Comparison of ENCODE assay signal across 9 mouse cellular contexts in the genomic region with DNA sequence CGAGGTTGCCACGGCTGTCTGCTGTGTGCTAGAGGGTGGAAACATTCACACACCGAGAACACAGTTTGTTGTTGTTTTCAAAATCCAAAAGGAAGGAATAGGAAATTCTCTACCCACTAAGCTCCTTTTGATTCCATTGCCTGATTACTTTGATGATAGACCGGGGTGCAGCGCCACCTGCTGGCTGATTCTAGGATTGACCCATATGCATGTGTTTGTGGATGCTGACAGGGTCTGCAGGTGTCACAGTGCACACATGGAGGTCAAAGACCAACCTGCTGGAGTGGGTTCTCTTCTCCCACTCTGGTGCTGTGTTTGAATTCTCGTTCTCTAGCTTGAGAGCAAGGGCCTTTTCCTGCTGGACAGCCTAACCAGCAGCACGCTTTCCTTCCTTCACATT. TPM values are rescaled to one million over a fixed set of nuclear protein-coding genes. Genes with fewer than 3 reads are reported as not detected.
DNase-seq lines count a peak whose midpoint lies in the region; ATAC-seq and TF ChIP-seq lines count a peak whose summit lies in the region.
"Had no signal": no experiment of that assay in that cellular context is flagged by ENCODE, and none has a peak within 500 bp of the region (broad histone marks: within the 10 kb centered on the region; RNA-seq: fewer than 3 reads in every experiment).

No protein-coding gene starts in this region.

- H3K4me1 ChIP-seq in E14TG2a.4 (replicated peaks; ENCODE audit: low read depth, low read length), result peaks cover 17% of the 10 kb centered on the region
- H3K4me1 ChIP-seq in heart, adult 2 months (ENCODE audit: control insufficient read depth, insufficient read depth, low read length), result no peaks in the 10 kb centered on the region
- no peaks in the 10 kb centered on the region; the same call in 1 of the 2 replicates for H3K4me1 ChIP-seq in lung, postnatal 0 days (ENCODE audit: insufficient read depth, low read depth, low read length)

- WGBS in heart, adult 2 months, result 24% methylated on average over 7 of the region's 7 CpGs
- 24% methylated on average over 7 of the region's 7 CpGs for WGBS in lung, postnatal 0 days

- 0 out of 2 replicates have a peak, but pooled peaks have one; percentile 15 for ATAC-seq in lung, postnatal 0 days

- DNase-seq in adrenal gland, adult 8-10 months, result peak; percentile 52
- peak; percentile 85 for DNase-seq in embryo, embryonic 10.5 days (ENCODE audit: low spot score)
- peak; percentile 71 to 88 for DNase-seq in heart, adult 2 months
- peak; percentile 86 for DNase-seq in layer of hippocampus, adult 11-12 months (ENCODE audit: low spot score)
- DNase-seq in lung, postnatal 0 days (ENCODE audit: low spot score), result peak; percentile 76
- DNase-seq in right cerebral cortex, postnatal 10 days (ENCODE audit: low spot score in 2 of 2), result peak; percentile 84 to 88
- peak; percentile 85 for DNase-seq in urinary bladder, postnatal 25 days (ENCODE audit: low spot score)

- no peak overlapping the region for H3K4me3 ChIP-seq in E14TG2a.4 (replicated peaks; ENCODE audit: low read length)
- H3K4me3 ChIP-seq in heart, adult 2 months, result no peak overlapping the region
- H3K4me3 ChIP-seq in lung, postnatal 0 days (ENCODE audit: low read depth, low read length), result no peak overlapping the region
- H3K4me3 ChIP-seq: lung, embryonic 15.5 days had no signal

- H3K79me2 ChIP-seq in heart, adult 2 months (replicated peaks; ENCODE audit: control insufficient read depth, insufficient read depth, low read length), result no peaks in the 10 kb centered on the region

- no peak overlapping the region for H3K27ac ChIP-seq in heart, adult 2 months
- H3K27ac ChIP-seq in lung, postnatal 0 days (ENCODE audit: low read length), result no peak overlapping the region
- H3K27ac ChIP-seq: lung, embryonic 15.5 days had no signal

- TF ChIP-seq POLR2A in heart, adult 2 months (IDR thresholded peaks at IDR 0.05; ENCODE audit: insufficient read depth, low read depth, low read length), result no peak

- H3K36me3 ChIP-seq in E14TG2a.4 (ENCODE audit: insufficient read depth, low read length), result no peaks in the 10 kb centered on the region
- H3K36me3 ChIP-seq in heart, adult 2 months (ENCODE audit: control insufficient read depth, insufficient read depth, low read length), result no peaks in the 10 kb centered on the region
- H3K36me3 ChIP-seq in lung, postnatal 0 days (ENCODE audit: insufficient read depth, low read length), result no peaks in the 10 kb centered on the region
- H3K36me3 ChIP-seq: lung, embryonic 15.5 days had no signal

- TF ChIP-seq EP300 in heart, adult 2 months (IDR thresholded peaks at IDR 0.05; ENCODE audit: insufficient read depth, low read depth, low read length), result peak; percentile 87; the same call in 1 of the 2 replicates
- no peak for TF ChIP-seq EP300 in lung, postnatal 0 days (IDR thresholded peaks at IDR 0.05)

- peak; percentile 82 for TF ChIP-seq CTCF in E14TG2a.4 (conservative IDR thresholded peaks at IDR 0.05; ENCODE audit: low read length)
- peak; percentile 94 for TF ChIP-seq CTCF in heart, adult 2 months (IDR thresholded peaks at IDR 0.05)
- peak; percentile 97 for TF ChIP-seq CTCF in lung, postnatal 0 days (IDR thresholded peaks at IDR 0.05)

- no peak overlapping the region for H3K9ac ChIP-seq in heart, adult 2 months (ENCODE audit: low read depth, low read length)
- H3K9ac ChIP-seq in lung, postnatal 0 days (replicated peaks; ENCODE audit: low read depth), result no peak overlapping the region
- H3K9ac ChIP-seq: lung, embryonic 15.5 days had no signal

- no peaks in the 10 kb centered on the region for H3K9me3 ChIP-seq in E14TG2a.4 (ENCODE audit: low read length)
- H3K9me3 ChIP-seq in lung, postnatal 0 days (ENCODE audit: low read length), result no peaks in the 10 kb centered on the region
- H3K9me3 ChIP-seq: lung, embryonic 15.5 days had no signal

- H3K27me3 ChIP-seq in E14TG2a.4 (ENCODE audit: insufficient read depth, low read length), result peaks cover 27% of the 10 kb centered on the region
- H3K27me3 ChIP-seq in heart, adult 2 months (ENCODE audit: control insufficient read depth, insufficient read depth, low read length), result no peaks in the 10 kb centered on the region
- no peaks in the 10 kb centered on the region for H3K27me3 ChIP-seq in lung, postnatal 0 days (replicated peaks; ENCODE audit: insufficient read depth, low read length)
- H3K27me3 ChIP-seq: lung, embryonic 15.5 days had no signal

- intact Hi-C loops in heart, adult 2 months (cut with DNase I), result loop anchor here (5.0 to 10.0 kb wide), 2 partner anchors 123 to 314 kb away; no protein-coding TSS in a partner anchor

- H3K4me2 ChIP-seq in lung, postnatal 0 days (replicated peaks; ENCODE audit: low read depth, low read length), result no peak overlapping the region
- H3K4me2 ChIP-seq: lung, embryonic 15.5 days had no signal

RNA-seq across cellular contexts. Expression of a gene that starts 3.9 kb away (rescaled TPM):
- total RNA-seq in adrenal gland, adult 8-10 months (2022), result not detected
- total RNA-seq in heart, adult 2 months (2021), result not detected
- polyA plus RNA-seq in heart, adult 2 months (2012; rRNA removed), result 0.12 and 0.18 TPM in 2 replicates
- polyA plus RNA-seq in lung, postnatal 0 days (2015; fragmentation: Nextera tagmentation; extraction: Ambion mirVana), result 9.9 and 11.7 TPM in 2 replicates

RNA-seq across cellular contexts. Expression of a gene that starts 12.6 kb away (rescaled TPM):
- total RNA-seq in adrenal gland, adult 8-10 months (2022), result 10 to 100 TPM; 25.7 to 32.1 (median 28.4) TPM
- total RNA-seq in heart, adult 2 months (2021), result 1 to 10 TPM; 7.4 to 7.9 TPM
- 11.5 and 14.7 TPM in 2 replicates for polyA plus RNA-seq in heart, adult 2 months (2012; rRNA removed)
- polyA plus RNA-seq in lung, postnatal 0 days (2015; fragmentation: Nextera tagmentation; extraction: Ambion mirVana), result 31.2 and 31.6 TPM in 2 replicates

RNA-seq across cellular contexts. Expression of a gene that starts 48.0 kb away (rescaled TPM):
- 1 to 10 TPM; 1.5 to 3.6 (median 3.2) TPM for total RNA-seq in adrenal gland, adult 8-10 months (2022)
- total RNA-seq in heart, adult 2 months (2021), result under 1 TPM; 0.21 to 0.50 TPM
- polyA plus RNA-seq in heart, adult 2 months (2012; rRNA removed), result 0.98 and 1.2 TPM in 2 replicates
- polyA plus RNA-seq in lung, postnatal 0 days (2015; fragmentation: Nextera tagmentation; extraction: Ambion mirVana), result 1.6 and 1.7 TPM in 2 replicates
